Comparison of ENCODE assay signal across 14 mouse cellular contexts in genomic region chr15:100829775-100830174, GRCm38 (mm10). TPM values are rescaled to one million over a fixed set of nuclear protein-coding genes. Genes with fewer than 3 reads are reported as not detected.
DNase-seq lines count a peak whose midpoint lies in the region; ATAC-seq lines count a peak whose summit lies in the region.
"Had no signal": no experiment of that assay in that cellular context is flagged by ENCODE, and none has a peak within 500 bp of the region (broad histone marks: within the 10 kb centered on the region; RNA-seq: fewer than 3 reads in every experiment).

No protein-coding gene starts in this region.

- no peak overlapping the region for H3K4me3 ChIP-seq in kidney, embryonic 16.5 days (ENCODE audit: low read length)
- H3K4me3 ChIP-seq: forebrain, embryonic 15.5 days; liver, embryonic 13.5 days had no signal

- H3K27ac ChIP-seq in kidney, embryonic 16.5 days (ENCODE audit: low read length), result no peak overlapping the region
- H3K27ac ChIP-seq: forebrain, embryonic 15.5 days; liver, embryonic 13.5 days had no signal

- intact Hi-C loops in left cerebral cortex, postnatal 4 days (cut with DNase I), result no loop called here
- intact Hi-C loops in heart, postnatal 10 days (cut with DNase I), result no loop called here

- peaks cover 12% of the 10 kb centered on the region for H3K27me3 ChIP-seq in kidney, embryonic 16.5 days (ENCODE audit: insufficient read depth, low read length)
- H3K27me3 ChIP-seq: forebrain, embryonic 15.5 days had no signal

- ATAC-seq in kidney, embryonic 16.5 days (ENCODE audit: low FRiP score, low TSS enrichment), result no peak
- ATAC-seq: forebrain, embryonic 15.5 days had no signal

- DNase-seq in left cerebral cortex, adult 11 months (ENCODE audit: low spot score), result peak; percentile 63
- DNase-seq in left cerebral cortex, postnatal 4 days, result no peak
- peak; percentile 61 for DNase-seq in layer of hippocampus, adult 11-12 months (ENCODE audit: low spot score)
- DNase-seq in left cerebral cortex, adult 9 months (ENCODE audit: low spot score in 2 of 2), result peak; percentile 67 to 76
- no peak for DNase-seq in lung, postnatal 4 days
- no peak for DNase-seq in heart, postnatal 10 days
- DNase-seq: cerebellum, adult 9-11 months; heart, postnatal 4 days; kidney, adult 8-10 months; liver, embryonic 13.5 days; lung, postnatal 14 days had no signal

- no peak overlapping the region for H3K9ac ChIP-seq in kidney, embryonic 16.5 days (replicated peaks; ENCODE audit: low read length)
- H3K9ac ChIP-seq: forebrain, embryonic 15.5 days; liver, embryonic 13.5 days had no signal

- WGBS in kidney, embryonic 16.5 days, result 89% methylated on average over 8 of the region's 9 CpGs

- peaks cover 9% of the 10 kb centered on the region for H3K4me1 ChIP-seq in kidney, embryonic 16.5 days (ENCODE audit: insufficient read depth, low read length)
- H3K4me1 ChIP-seq: liver, embryonic 13.5 days had no signal

- H3K36me3 ChIP-seq in kidney, embryonic 16.5 days (ENCODE audit: insufficient read depth, low read length), result no peaks in the 10 kb centered on the region
- H3K36me3 ChIP-seq: forebrain, embryonic 15.5 days; liver, embryonic 13.5 days had no signal

- H3K4me2 ChIP-seq in kidney, embryonic 16.5 days (replicated peaks; ENCODE audit: low read depth, low read length), result no peak overlapping the region
- H3K4me2 ChIP-seq: forebrain, embryonic 15.5 days; liver, embryonic 13.5 days; midbrain, embryonic 11.5 days had no signal

- peaks cover 3% of the 10 kb centered on the region for H3K9me3 ChIP-seq in kidney, embryonic 16.5 days (ENCODE audit: low read length)
- H3K9me3 ChIP-seq: forebrain, embryonic 15.5 days; liver, embryonic 13.5 days had no signal

RNA-seq across cellular contexts. Expression of gene Scn8a, which starts 39.9 kb away (rescaled TPM):
- total RNA-seq in left cerebral cortex, postnatal 4 days (2021), result 100 to 1,000 TPM; 106 to 113 TPM
- 8.1 and 8.2 TPM in 2 replicates for polyA plus RNA-seq in kidney, embryonic 16.5 days (2015; fragmentation: Nextera tagmentation; extraction: Ambion mirVana)
- under 1 TPM; 0.35 to 0.72 TPM for total RNA-seq in heart, postnatal 10 days (2021)

Comparison
In these comparisons a context has a peak if more than half of its experiments do, and no peak if none do; other contexts are left out.
1. DNase-seq: peak in left cerebral cortex, adult 11 months (single experiment), layer of hippocampus, adult 11-12 months (single experiment) and left cerebral cortex, adult 9 months (2 of 2); none in left cerebral cortex, postnatal 4 days (single experiment), lung, postnatal 4 days (0 of 2) and heart, postnatal 10 days (0 of 2).
2. RNA of gene Scn8a, which starts 39.9 kb away (total RNA-seq): 106 to 113 TPM in left cerebral cortex, postnatal 4 days; 0.35 to 0.72 TPM in heart, postnatal 10 days; every median in the first group is over 10 times any median in the second.